Mouse (Mus musculus): ENCODE results near the gene Gabpb2. TPM values are rescaled to one million over a fixed set of nuclear protein-coding genes. Genes with fewer than 3 reads are reported as not detected.
A peak's percentile ranks its signal among the peaks of the same experiment; 100 is the strongest.

Gabpb2 gene
- total and polyA plus RNA-seq, 2 experiments from 2014 or later: 3.1 to 6.6 TPM

- TF ChIP-seq CTCF (IDR thresholded peaks at IDR 0.05; ENCODE audit: low read depth) (no peak), EP300 (IDR thresholded peaks at IDR 0.05; ENCODE audit: low read depth) (no peak)
- Histone ChIP-seq H3K4me2 (ENCODE audit: low read depth, low read length) (peak within 1 kb of the TSS; percentile 97), H3K9ac (replicated peaks; ENCODE audit: low read depth, low read length) (peak within 1 kb of the TSS; percentile 71), H3K4me3 (ENCODE audit: low read depth, low read length) (peak within 1 kb of the TSS; percentile 83), H3K27me3 (ENCODE audit: control insufficient read depth, insufficient read depth, low read length) (peaks cover 11% of the 10 kb centered on the region; the same call in 1 of the 2 replicates), H3K4me1 (ENCODE audit: control insufficient read depth, insufficient read depth) (peaks cover 38% of the 10 kb centered on the region), H3K9me3 (replicated peaks; ENCODE audit: control insufficient read depth, low read length) (no peaks in the 10 kb centered on the region), H3K27ac (ENCODE audit: low read depth) (no peak within 1 kb of the TSS), H3K36me3 (replicated peaks; ENCODE audit: control insufficient read depth, insufficient read depth, low read length) (no peaks in the 10 kb centered on the region)
- peak; percentile 94 for DNase-seq (ENCODE audit: low spot score)
- WGBS: under 1% methylated on average over 64 of the region's 66 CpGs
- ATAC-seq (ENCODE audit: insufficient read depth, low read depth): peak; percentile 97
Observed at GRCm38 (mm10) chr3:95159987-95160963, 57.4 kb downstream of the Gabpb2 start, which contains the start of gene Sema6c. Gene Sema6c, plus strand, starts transcription at chr3:95160457.

- TF ChIP-seq CTCF (IDR thresholded peaks at IDR 0.05; ENCODE audit: low read depth): no peak
- TF ChIP-seq EP300 (IDR thresholded peaks at IDR 0.05; ENCODE audit: low read depth): no peak
- Histone ChIP-seq H3K4me3 (ENCODE audit: low read depth, low read length) (peak overlapping the region; percentile 83), H3K4me1 (ENCODE audit: control insufficient read depth, insufficient read depth) (peaks cover 34% of the 10 kb centered on the region), H3K36me3 (replicated peaks; ENCODE audit: control insufficient read depth, insufficient read depth, low read length) (no peaks in the 10 kb centered on the region), H3K27ac (ENCODE audit: low read depth) (no peak overlapping the region), H3K9me3 (replicated peaks; ENCODE audit: control insufficient read depth, low read length) (no peaks in the 10 kb centered on the region), H3K4me2 (ENCODE audit: low read depth, low read length) (peak overlapping the region; percentile 97), H3K27me3 (ENCODE audit: control insufficient read depth, insufficient read depth, low read length) (peaks cover 11% of the 10 kb centered on the region; the same call in 1 of the 2 replicates), H3K9ac (replicated peaks; ENCODE audit: low read depth, low read length) (peak overlapping the region; percentile 71; the same call in 1 of the 2 replicates)
- no peak for ATAC-seq (ENCODE audit: insufficient read depth, low read depth)
- DNase-seq (ENCODE audit: low spot score): no peak
- 20% methylated on average over 8 of the region's 8 CpGs for WGBS
Observed at GRCm38 (mm10) chr3:95159511-95159986, 58.2 kb downstream of the Gabpb2 start.

- H3K4me3 ChIP-seq (ENCODE audit: low read depth, low read length): no peak overlapping the region
- peaks cover 3% of the 10 kb centered on the region; the same call in 1 of the 2 replicates for H3K27me3 ChIP-seq (ENCODE audit: control insufficient read depth, insufficient read depth, low read length)
- ATAC-seq (ENCODE audit: insufficient read depth, low read depth) (no peak), DNase-seq (ENCODE audit: low spot score) (no peak)
- no peak overlapping the region for H3K27ac ChIP-seq (ENCODE audit: low read depth)
- no peak overlapping the region for H3K9ac ChIP-seq (replicated peaks; ENCODE audit: low read depth, low read length)
- H3K36me3 ChIP-seq (replicated peaks; ENCODE audit: control insufficient read depth, insufficient read depth, low read length): no peaks in the 10 kb centered on the region
- H3K4me2 ChIP-seq (ENCODE audit: low read depth, low read length): no peak overlapping the region
- WGBS: 46% methylated on average over 4 of the region's 4 CpGs
- H3K4me1 ChIP-seq (ENCODE audit: control insufficient read depth, insufficient read depth): no peaks in the 10 kb centered on the region
- no peaks in the 10 kb centered on the region for H3K9me3 ChIP-seq (replicated peaks; ENCODE audit: control insufficient read depth, low read length)
- TF ChIP-seq CTCF (IDR thresholded peaks at IDR 0.05; ENCODE audit: low read depth) (peak; percentile 42), EP300 (IDR thresholded peaks at IDR 0.05; ENCODE audit: low read depth) (no peak)
Observed at GRCm38 (mm10) chr3:95153874-95154273, 63.8 kb downstream of the Gabpb2 start.

- no peak for TF ChIP-seq CTCF (IDR thresholded peaks at IDR 0.05; ENCODE audit: low read depth)
- TF ChIP-seq EP300 (IDR thresholded peaks at IDR 0.05; ENCODE audit: low read depth): no peak
- WGBS: 59% methylated on average over 3 of the region's 3 CpGs
- Histone ChIP-seq H3K4me3 (ENCODE audit: low read depth, low read length) (no peak overlapping the region), H3K27ac (ENCODE audit: low read depth) (no peak overlapping the region), H3K27me3 (ENCODE audit: control insufficient read depth, insufficient read depth, low read length) (no peaks in the 10 kb centered on the region), H3K4me1 (ENCODE audit: control insufficient read depth, insufficient read depth) (no peaks in the 10 kb centered on the region), H3K4me2 (ENCODE audit: low read depth, low read length) (no peak overlapping the region), H3K9ac (replicated peaks; ENCODE audit: low read depth, low read length) (no peak overlapping the region), H3K36me3 (replicated peaks; ENCODE audit: control insufficient read depth, insufficient read depth, low read length) (no peaks in the 10 kb centered on the region), H3K9me3 (replicated peaks; ENCODE audit: control insufficient read depth, low read length) (no peaks in the 10 kb centered on the region)
- DNase-seq (ENCODE audit: low spot score) (no peak), ATAC-seq (ENCODE audit: insufficient read depth, low read depth) (no peak)
Observed at GRCm38 (mm10) chr3:95147924-95148323, 69.8 kb downstream of the Gabpb2 start.

DNA sequence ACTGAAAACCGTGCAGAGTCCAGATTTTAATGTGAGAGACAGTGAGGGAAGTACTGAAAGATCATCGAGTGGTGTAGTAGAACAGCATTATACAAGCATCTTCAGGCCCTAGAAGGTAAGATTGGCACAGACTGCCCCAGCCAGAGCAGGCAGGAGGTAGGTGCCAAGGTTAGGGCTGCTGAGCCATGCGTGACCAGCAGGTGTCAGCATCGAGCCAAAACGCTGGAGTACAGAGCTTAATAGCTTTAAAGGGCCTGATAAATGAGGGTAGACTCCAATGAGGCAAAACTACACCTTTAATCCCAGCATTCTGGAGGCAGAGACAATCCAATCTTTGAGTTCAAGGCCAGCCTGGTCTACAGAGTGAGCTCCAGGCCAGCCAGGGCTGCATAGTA lies 75.1 kb downstream of the Gabpb2 start:
- ATAC-seq (ENCODE audit: insufficient read depth, low read depth) (peak; percentile 78), DNase-seq (ENCODE audit: low spot score) (peak; percentile 69)
- Histone ChIP-seq H3K4me3 (ENCODE audit: low read depth, low read length) (no peak overlapping the region), H3K4me2 (ENCODE audit: low read depth, low read length) (no peak overlapping the region), H3K27me3 (ENCODE audit: control insufficient read depth, insufficient read depth, low read length) (no peaks in the 10 kb centered on the region), H3K9ac (replicated peaks; ENCODE audit: low read depth, low read length) (no peak overlapping the region), H3K36me3 (replicated peaks; ENCODE audit: control insufficient read depth, insufficient read depth, low read length) (no peaks in the 10 kb centered on the region), H3K4me1 (ENCODE audit: control insufficient read depth, insufficient read depth) (no peaks in the 10 kb centered on the region), H3K27ac (ENCODE audit: low read depth) (no peak overlapping the region), H3K9me3 (replicated peaks; ENCODE audit: control insufficient read depth, low read length) (no peaks in the 10 kb centered on the region)
- TF ChIP-seq CTCF (IDR thresholded peaks at IDR 0.05; ENCODE audit: low read depth) (peak; percentile 92), EP300 (IDR thresholded peaks at IDR 0.05; ENCODE audit: low read depth) (no peak)
- WGBS: 8% methylated on average over 5 of the region's 5 CpGs
